Mouse (Mus musculus): Measurements from ENCODE around the gene Sem1.

DNA sequence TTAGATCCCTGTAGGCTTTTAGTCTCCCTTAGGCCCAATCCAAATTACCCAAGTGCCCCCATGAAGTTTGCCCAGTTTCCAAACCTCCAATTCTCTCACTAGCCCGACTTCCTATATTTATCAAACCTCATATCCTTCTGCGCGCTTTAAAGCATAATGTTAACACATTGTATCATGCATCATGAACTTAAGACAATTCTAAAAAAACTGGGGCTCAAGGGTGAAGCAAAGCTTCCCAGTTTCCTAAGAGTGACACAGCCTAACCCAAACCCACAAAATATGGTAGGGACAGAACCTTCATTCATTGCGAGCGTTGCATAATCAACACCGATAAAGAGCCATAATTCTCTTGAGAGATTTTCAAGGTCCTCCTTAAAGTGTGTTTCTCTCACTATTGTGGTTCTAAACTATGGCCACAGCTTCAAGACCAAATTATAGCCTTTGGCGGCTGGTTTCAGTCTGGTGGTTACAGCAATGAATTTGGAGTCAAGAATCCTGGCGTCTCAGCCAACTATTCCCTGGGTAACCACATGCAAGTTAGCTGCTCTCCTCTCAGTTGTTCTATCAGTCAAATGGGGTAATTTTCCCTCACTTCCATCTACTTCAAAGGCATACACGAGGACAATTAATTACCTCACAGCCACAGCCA is 34.7 kb downstream of the Sem1 start:
- TF ChIP-seq TAL1 (IDR thresholded peaks at IDR 0.05; ENCODE audit: low read length) (no peak), GATA1 (IDR thresholded peaks at IDR 0.05; ENCODE audit: low read length) (no peak)

Data from erythroblast, embryonic 14.5 days (primary cell).